Mouse (Mus musculus) MEL (cell line): ENCODE data around the gene Scn7a.

Experiments used
- NELFE ChIP-seq: IDR thresholded peaks from 2 replicates; pipeline ENCODE4 v1.6.1; 2011; ENCODE audit warnings: low read depth, low read length, improper control_type of control experiment
- POLR2A ChIP-seq, 2 experiments: IDR thresholded peaks; 2 replicates each; pipeline ENCODE4 v1.6.1; 2011 to 2012; ENCODE audit warnings: low read length in 2 of 2, mild to moderate bottlenecking in 2 of 2, control low read depth in 1 of 2, improper control_type of control experiment in 1 of 2, low read depth in 1 of 2, moderate library complexity in 1 of 2; ENCODE audit not compliant: control insufficient read depth in 1 of 2, insufficient read depth in 1 of 2, poor library complexity in 1 of 2
- POLR2AphosphoS2 ChIP-seq: IDR thresholded peaks from 2 replicates; pipeline ENCODE4 v1.6.1; 2011; ENCODE audit warnings: low read length, improper control_type of control experiment
- TCF12 ChIP-seq: IDR thresholded peaks from 2 replicates; pipeline ENCODE4 v1.6.1; 2014; ENCODE audit warnings: low read depth, mild to moderate bottlenecking, inconsistent platforms, low read length, improper control_type of control experiment, moderate library complexity
- ZNF384 ChIP-seq: IDR thresholded peaks from 2 replicates; pipeline ENCODE4 v1.6.1; 2012; ENCODE audit warnings: low read depth, mild to moderate bottlenecking, inconsistent platforms, low read length, improper control_type of control experiment

- TF ChIP-seq POLR2A (IDR thresholded peaks at IDR 0.05; ENCODE audit: control insufficient read depth in 1 of 2, insufficient read depth in 1 of 2, low read depth in 1 of 2, low read length in 2 of 2, poor library complexity in 1 of 2) (no peak), ZNF384 (no peak), POLR2AphosphoS2 (no peak), TCF12 (no peak), NELFE (no peak)
Measured at GRCm38 (mm10) chr2:66762905-66763304, 21.8 kb downstream of the Scn7a start.
